Mouse (Mus musculus) cerebellum, adult 18-20 months (tissue): ENCODE results near the gene Gm10799.

ENCODE experiments used
- DNase-seq, 2 experiments: peaks; one replicate each; pipeline ENCODE4 v3.0.0; 2021

Gm10799 gene

DNA sequence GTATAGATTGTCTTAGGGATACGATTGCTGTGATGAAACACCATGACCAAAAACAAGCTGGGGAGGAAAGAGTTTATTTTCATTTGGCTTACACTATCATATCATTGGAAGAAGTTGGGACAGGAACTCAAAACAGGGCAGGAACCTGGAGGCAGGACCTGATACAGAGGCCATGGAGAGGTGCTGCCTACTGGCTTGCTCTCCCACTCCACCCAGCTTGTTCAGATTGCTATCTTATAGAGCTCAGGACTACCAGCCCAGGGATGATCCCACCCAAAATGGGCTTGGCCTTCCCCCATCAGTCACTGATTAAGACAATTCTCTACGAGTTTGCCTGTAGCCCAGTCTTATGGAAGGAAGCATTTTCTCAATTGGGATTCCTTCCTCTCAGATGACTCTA is 4.2 kb downstream of the Gm10799 start:
- no peak for DNase-seq

DNA sequence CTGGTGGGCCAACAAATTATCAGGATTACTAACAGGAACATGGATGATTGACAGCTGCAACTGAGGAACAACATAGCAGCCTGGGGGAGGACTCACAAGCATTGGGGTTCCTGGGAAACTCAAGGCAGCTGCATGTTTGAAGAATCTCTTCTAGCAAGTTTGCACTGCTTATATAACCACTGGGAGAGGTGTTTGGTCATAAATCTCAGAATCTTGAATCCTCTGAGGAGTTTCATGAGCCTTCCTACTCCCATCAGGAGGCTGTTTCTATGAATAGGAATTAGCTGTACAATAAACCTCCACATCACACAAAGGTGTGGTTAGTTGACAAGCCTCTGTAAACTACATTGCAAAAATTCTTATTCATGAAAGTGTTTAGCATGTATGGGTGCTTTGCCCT is 5.7 kb downstream of the Gm10799 start:
- DNase-seq, result no peak

DNA sequence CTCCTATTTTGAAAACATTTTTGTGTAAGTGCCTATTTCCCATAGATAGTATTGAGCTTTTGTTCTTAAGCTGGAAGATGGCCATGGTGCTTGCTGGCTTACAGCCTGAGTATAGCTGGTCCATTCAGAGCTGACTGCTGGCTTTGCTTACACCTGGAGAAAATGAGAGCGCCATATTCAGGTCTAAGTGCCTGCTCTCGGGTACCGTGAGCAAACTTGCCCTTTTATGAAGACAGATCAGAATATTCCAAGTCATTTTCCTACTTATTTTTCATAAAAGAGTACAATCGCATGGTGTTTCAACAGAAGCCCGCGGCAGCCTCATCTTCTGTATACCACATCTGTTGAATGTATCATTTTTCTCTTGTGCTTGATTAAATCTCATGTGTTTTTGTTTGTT is 7.4 kb downstream of the Gm10799 start:
- no peak for DNase-seq

DNA sequence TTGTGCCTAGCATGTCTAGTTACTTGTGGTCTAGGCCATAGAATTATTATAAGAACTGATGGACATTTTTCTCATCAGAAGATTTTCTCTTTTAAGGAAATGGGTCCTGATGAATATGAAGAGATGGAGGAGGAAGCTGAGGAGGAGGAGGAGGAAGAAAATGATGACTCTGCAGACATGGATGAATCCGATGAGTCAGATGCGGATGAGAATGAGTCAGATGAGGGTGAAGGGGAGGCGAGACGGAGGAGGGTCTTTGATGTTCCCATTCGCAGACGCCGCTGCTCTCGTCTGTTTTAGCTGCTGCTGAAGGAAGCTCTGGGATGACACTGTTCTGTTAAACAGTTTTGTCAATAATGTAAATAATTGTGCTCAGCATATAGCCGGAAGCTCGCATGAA is 8.6 kb downstream of the Gm10799 start:
- DNase-seq, result no peak

DNA sequence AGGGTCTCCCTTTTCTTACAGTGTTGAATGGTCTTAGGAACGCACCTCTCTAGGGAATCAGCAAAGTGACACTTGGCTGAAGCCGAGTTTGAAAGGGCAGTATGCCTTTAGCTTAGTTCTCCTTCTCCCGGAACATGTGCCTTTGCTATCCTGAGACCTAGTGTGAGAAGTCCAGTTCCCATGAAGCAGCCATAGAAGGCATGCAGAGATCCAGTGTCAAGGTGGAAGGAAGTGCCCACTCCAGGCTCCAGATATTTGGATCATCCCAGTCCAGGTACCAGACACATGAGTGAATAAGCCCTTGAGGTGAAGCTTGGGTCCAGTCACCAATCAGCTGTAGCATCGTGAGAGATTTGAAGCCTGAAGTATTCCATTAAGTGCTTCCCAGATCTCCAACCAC is 9.4 kb downstream of the Gm10799 start:
- DNase-seq, result no peak

DNA sequence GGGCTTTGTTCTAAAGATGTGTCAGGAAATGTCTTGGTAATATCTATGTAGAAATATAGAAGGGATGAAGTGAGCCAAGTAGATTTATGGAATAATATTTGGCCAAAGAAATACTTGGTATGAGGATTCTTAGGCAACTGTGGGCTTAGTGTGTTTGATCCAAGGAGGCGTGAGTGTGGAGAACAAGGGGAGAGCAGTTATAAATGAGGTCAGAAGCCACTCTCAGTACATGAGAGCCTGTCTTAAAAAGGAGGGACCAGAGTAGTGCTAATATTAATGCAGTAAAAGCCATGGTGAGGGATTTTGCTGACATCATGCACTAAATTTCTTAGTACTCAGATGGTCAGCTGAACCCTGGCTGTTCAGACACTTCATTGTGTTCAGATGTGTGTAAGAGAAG is 10.0 kb downstream of the Gm10799 start:
- no peak for DNase-seq

DNA sequence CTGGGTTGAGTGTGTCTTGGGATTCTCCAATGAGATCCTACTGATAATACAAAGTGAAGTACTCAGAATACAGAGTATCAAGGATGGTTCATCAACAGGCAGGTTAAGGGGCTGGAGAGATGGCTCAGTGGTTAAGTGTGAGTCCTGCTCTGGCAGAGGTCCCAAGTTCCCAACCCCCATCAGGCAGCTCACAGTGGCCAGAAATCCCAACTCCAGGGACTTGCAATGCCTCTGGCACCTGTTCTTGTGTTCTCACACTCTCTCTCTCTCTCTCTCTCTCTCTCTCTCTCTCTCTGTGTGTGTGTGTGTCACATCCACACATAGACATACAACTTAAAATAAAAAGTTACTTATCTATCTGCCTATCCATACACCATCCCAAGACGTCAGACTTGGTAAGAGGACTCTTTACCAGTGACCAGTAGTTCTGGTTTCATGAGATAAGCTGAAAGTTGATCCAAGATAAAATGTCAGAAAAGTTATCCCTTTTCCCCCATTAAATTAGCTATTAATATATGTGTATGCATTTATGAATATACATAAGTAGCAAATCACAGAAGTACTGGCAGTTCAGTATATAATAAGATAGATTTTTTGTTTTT is 23.8 kb downstream of the Gm10799 start:
- DNase-seq, result no peak

DNA sequence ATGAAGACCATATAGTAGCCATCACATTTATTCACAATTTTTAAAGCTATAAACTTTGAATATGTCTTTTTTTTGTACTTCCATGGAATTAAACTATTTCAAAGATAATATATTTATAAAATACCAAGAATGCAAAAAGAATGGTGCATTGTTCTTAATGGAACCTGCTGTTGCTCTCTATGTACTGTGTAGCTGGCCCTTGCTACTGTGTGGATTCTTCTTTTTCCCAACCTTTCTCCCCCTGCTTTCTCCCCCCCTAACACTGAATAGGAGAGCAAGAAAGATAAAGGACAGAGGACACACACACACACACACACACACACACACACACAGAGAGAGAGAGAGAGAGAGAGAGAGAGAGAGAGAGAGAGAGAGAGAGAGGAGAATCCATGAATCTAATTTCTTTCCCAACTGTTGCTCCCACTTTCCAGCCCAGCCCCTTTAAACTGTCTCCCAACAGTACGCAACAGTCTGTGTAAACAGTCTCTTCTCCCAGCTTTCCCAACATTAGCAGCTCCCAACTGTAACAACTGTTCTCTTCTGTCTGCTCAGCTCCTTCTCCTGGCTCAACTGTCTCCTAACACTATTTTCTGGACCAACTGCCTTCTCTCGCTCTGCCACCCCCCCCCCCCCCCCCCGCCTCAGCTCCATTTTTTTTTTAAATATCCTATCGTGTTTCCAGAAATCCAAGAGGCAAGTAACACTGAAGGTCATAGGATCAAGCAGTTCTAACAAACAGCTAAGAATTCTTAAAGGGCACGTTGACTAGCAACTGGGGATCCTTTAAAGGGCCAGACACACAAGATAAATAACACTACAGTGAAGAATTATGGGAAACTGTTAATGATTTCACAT is 24.5 kb downstream of the Gm10799 start:
- DNase-seq, result no peak

DNA sequence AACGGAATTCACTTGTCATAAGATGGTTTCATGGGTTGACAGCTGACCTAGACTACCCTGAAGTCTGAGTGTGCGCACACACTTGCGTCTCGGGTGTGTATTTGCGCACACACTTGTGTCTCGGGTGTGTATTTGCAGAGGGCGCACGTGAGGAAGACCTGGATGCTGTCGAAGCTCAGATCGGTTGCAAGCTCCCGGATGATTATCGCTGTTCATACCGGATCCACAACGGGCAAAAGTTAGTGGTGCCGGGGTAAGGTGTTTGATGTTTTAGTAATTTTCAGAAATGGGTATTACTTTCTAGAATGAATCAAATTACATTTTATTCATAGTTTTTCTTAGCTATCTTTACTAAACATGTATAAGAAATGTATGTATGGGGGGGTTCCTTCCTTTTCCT is 25.6 kb downstream of the Gm10799 start:
- no peak for DNase-seq

DNA sequence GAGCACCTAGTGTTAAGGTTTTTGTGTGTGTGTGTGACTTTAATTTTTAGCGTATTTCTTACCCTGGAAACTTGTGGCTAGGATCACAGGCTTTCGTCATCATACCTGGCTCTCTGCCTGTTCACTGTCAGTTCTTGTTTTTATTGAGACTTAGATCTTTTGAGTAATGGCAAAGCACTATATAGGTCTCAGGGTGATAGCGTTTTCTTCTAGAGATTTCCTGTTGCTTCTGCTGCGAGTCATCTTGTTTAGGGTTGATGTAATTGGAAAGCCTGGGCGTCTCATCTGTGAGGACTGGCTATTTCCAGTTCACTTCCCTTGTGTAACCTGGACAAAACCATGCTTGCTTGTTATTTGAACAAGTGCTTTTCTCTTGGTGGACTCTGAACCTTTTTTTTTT is 26.7 kb downstream of the Gm10799 start:
- no peak for DNase-seq

DNA sequence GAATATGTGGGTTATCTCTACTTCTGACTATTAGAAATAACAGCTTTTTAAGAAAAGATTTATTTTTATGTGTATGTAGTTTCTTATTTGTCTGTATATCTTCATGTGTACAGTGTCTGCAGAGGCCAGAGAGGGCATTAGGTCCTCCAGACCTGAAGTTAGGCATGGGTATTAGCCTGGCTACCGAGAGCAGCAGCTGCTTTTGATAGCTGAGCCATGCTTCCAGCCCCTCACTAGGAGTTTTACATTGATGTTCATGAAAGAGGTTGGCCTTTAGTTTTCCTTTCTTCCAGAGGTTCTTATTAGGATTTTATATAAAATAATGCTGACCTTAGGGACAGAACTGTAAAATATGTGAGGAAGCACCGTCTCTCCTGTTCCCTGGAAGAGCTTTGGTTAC is 30.1 kb downstream of the Gm10799 start:
- no peak for DNase-seq

DNA sequence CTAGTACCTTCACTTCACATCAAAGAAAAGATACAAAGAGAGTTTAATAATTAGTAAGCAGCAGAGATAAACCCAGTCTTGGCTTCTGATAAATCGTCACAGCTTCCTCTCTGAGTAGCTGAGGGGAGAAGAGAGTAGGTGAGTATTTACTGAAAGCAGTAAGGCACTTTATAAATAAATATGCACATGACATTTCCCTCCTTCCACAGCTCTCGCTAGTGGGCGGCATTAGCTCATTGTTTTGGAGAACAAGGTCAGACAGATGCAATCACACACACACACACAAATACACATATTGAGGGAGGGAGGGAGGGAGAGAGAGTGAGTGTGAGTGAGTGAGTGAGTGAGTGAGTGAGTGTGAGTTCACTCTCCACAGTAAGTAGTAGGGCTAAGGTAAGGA is 32.0 kb downstream of the Gm10799 start:
- DNase-seq, result no peak

DNA sequence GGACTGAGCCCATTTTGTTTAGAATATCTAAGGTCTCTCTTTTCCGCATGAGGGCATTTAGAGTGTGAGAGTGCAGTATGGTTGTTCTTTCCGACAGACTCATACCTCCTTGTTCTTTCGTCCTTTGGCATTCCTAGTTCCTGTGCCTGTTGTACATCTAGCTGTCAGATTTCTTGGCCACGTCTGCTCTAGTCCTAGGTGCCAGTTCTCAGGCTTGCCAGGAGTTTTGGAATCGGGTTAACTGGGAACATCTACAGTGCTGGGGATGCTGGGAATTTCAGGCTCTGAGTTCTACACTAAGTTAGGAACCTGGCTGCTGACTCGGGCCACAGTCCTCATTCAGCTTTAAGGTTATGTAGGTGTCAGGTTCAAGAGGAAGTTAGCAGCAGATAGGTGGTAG is 32.8 kb downstream of the Gm10799 start:
- DNase-seq, result peak in 1 of 2 experiments; percentile 18

DNA sequence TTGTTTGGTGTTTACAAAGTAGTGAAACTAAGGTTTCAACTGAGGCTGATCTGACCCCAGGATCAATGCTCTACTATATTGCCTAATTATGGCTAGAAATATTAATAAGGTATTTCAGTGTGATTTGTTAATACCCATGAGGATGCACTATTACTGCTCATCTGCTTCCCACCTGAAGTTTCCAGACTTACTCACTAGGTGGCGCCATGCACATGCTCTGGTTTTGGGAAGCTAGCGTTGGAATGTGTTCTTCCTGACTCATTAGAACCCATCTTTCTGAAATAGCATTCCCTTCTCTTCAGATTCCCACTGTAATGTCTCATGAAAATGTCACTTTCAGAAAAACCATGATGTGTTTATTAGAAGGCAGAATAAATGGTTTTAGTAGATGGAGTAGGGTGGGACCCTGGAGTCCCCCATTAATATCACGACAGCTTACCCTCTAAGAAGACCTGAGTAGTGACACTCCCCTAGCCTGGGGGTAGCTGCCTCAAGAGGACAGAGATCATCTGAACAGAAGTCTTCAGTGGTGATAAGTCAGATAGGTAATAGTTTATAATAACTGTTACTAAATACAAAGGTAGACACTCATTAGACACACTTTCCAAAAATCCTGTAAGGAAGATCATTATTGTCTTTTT is 33.4 kb downstream of the Gm10799 start:
- peak; percentile 67 to 73 for DNase-seq

DNA sequence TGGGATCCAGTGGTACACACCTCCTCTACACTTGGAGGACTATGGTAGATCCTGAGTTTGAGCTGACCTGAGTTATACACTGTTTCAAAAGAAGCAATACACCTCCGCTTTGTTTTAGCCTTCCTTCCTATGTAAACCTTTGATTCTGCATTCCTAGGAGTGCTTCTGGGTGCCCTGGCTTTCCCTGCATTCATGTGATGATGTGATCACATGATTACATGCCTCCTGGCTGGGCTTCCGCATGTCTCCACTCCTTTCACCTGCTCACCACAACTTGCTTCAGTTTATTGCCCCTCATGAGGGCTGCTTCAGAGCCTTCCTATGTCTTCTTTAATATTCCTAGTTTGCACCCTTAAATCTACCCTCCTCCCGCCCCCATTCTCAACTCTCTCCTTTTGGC is 36.3 kb downstream of the Gm10799 start:
- DNase-seq, result no peak

DNA sequence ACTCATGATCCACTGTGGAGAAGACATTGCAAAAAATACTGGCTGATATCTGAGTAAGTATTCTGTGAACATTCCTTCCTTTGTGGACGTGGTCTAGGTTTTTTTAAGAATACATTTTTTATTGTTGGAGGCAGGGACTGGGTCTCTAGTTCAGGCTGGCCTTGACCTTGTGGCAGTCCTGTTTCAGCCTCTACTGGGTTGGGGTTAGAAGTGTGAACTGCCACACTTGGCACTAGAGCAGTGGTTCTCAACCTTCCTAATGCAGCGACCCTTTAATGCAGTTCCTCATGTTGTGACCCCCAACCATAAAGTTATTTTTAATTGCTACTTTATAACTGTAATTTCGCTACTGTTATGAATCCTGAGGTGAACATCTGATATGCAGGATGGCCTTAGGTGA is 38.0 kb downstream of the Gm10799 start:
- DNase-seq, result no peak

DNA sequence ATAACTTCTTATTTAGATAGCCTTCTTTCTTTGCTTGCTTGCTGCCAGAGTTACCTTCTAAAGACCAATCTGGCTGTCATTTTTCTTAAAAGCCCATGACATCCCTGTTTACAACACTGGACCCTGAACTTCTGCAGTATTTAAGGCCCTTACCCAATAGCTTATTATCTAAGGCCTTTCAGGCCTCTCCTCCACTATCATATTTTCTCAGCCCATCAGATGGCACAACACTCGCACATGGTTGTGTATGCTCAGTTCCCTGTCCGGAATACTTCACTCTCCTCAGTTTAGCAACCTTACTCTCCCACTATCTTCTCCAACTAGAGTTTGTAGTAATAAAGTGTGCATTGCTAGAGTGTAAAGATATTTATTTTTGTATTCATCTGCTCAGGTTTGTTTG is 39.3 kb downstream of the Gm10799 start:
- DNase-seq, result no peak

DNA sequence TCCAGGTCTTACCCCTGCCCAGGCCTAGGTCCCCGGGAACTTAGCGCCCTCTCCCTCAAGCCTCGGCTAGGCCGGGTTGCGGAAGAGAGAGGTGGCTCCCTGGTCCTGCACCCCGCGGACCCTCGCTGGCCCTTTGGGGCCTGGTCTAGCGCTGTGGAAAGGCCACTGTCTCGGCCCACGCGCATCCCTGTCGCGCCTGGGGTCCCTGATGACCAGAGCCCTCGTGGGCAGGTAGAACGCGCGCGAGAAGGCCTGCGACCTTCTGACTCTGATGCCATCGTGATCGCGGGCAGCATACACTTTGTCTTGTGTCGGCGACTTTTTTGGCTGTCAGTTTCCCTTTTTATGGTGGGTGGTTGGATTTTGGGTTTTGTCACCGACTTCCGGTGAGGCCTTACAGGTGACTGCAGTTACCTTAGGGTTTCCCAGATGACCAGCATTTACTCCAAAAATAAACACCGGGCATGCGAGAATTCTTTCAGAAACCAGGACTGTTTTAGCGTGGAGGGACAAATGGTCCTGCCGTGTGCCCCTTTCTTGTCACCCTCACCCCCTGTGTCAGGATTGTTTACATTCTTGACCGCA is 40.1 kb downstream of the Gm10799 start, which contains the start of gene 4931422A03Rik:
Gene 4931422A03Rik, minus strand, starts transcription at position 223 of the 585 bp plus-strand sequence.
- DNase-seq, result no peak

DNA sequence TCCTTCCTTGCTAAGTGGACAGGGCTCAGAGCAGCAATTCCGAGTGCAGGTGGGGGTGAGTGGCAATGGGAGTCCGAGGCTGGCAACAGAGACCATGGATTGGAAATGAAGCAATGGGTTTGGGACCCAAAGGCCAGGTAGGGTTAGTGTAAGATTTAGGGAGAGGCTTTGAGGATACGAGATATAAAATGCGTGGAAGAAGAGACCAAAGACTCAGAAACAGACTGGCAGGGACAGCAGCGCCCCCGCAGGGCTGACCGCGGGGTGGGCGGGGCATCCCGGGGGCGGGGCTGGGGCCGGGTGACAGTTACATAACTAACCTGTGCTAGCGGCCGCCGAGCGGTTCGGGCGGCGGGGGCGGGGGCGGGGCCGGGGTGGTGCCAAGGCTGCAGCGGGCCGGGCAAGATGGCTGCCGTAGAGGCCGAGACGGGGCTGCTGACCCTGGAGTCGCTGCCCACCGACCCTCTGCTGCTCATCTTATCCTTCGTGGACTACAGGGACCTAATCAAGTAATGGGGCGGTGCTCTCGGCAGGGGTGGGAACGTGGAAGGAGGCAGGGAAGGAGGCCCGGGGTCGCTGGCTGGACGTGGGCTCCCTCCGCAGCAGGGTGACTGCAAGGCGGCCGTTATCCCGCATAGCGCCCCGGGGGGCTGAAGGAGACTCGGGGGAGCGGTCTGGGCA is 40.8 kb downstream of the Gm10799 start, which contains the start of gene Fbxo3:
Gene Fbxo3, plus strand, starts transcription at position 264 of the 681 bp plus-strand sequence.
- DNase-seq, result peak; percentile 84 to 93

DNA sequence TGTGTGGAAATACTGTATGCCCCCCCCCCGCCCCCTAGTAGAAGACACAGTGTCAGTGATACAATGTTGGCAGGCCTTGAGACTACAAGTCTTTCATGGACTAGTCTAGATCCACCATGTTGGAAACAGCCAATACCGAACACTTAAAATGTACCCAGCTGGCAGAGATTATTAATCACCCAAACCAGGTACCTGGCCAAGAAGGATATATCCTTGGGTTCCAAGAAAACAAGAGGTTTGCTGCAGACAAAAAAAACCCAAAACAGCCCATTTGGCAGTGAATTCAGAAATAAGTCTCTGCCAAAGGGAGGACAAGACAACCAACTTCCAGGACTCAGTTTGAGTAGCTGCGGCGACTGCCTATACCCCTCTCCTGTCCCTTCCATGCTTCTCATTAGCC is 43.7 kb downstream of the Gm10799 start:
- DNase-seq, result no peak

DNA sequence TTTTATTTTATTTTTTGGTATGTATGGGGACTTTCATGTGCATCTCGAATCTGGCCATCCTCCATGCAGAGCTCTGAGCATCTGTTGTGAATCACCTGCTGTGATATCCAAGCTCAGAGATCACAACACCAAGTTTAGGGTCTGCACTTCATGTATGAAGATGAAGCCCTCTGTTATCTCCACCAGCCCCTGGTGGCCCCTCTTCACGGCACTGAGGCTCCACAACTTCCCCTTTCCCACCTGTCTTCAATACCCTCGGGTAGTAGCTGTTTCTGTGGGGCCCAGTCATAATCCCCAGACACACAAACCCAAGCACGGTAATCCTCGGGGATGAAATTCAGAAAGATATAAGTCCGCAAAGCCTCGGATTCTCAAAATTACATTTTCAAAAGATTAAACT is 45.3 kb downstream of the Gm10799 start:
- no peak for DNase-seq
